Mouse (Mus musculus) induced T-regulatory cell, adult 2 months (primary cell): ENCODE results near the gene Emb.
A peak's percentile ranks its signal among the peaks of the same experiment; 100 is the strongest.

Source experiments
- DNase-seq: peaks from one replicate; pipeline ENCODE4 v3.0.0-alpha.2; 2012; ENCODE audit warnings: low read depth

Gene Emb

DNA sequence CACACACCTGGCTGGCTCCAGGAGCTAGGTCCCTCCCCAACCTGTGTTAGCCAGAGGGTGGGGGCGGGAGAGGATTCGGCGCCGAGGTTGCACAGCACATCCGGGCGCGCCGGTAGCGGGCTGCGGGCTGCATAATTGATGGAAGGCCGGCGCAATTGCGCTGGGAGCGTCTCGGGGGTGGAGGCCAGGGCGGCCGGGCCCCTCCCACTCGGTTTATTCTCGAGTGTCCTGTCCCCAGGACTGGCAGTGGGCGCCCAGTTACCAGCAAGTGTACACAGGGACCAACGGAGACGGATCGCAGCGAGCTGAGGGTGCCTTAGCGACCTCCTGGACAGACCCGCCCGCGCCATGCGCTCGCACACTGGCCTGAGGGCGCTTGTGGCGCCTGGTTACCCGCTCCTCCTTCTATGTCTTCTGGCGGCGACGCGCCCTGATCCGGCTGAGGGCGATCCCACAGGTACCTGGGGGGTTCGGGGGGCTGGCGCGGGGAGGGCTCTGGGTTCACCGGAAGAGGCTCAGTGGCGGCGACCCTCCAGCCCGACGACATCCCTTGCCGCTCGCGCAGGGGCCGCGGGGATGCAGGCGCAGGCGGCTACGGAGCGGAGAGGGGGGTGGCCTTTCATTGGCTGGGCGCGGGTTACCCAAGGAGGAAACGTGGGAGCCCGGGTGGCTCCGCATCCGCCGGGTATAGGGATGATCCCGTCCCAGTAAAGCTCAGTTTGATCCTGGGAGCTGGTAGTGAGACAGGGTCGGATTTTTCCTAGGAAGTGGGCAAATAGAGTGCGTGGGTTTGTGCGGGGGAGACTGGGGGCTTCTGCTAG is 12.4 kb downstream of the Emb start, which contains the start of gene Gm17509:
Gene Gm17509, minus strand, starts transcription at position 575 of the 821 bp plus-strand sequence.
- peak; percentile 87 for DNase-seq

DNA sequence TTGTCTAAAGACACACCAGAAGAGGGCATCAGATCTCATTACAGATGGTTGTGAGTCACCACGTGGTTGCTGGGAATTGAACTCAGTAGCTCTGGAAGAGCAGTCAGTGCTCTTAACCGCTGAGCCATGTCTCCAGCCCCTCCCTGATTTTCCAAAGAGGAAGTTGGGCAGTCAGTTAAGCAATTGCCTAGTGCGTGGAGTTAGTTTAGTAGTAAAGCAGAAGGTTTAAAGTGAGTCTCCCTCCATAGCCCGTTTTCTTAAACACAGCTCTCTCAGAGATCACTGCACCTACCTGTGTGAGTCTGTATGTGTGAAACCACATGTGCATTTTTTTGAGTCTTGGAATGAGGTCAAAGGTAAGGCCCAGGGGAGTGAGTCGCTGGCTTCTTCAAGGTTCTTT is 14.8 kb downstream of the Emb start:
- DNase-seq: no peak

DNA sequence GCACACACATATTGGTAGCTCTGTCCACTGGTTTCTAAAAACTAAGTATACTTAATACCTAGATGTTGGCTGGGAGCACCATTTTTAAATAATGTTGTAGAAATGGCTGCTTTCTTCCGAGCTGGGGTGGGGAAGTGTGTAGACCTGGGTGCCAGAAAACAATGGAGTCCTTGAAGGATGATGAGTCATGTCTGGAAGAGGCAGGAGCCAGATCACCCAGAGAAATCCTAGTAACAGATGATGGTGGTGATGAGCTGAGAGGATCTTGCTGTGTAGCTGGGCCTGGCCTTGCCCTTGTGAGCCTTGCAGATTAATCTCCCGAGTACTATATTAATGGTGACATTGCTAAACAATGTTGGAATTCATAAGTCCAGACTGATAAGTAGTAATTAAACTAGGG is 16.6 kb downstream of the Emb start:
- DNase-seq: no peak

DNA sequence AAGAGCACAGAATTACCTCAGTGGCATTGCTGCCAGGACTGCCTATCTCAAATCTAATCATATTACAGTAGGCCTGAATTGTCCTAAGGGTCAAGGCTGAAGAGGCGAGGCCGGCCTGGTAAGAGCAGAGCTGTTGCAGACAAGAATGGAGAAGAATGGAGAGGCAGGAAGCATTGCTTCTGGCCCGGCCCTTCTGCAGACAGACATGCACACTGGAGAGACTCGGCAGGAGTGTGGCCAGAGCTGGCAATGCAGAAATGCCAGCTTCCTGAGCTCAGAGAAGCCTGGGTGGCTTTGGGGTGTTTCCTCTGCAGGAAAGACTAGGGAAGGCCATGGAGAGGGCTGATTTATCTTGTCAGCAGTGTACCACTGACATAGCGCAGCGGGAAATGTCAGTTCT is 17.2 kb downstream of the Emb start:
- no peak for DNase-seq

DNA sequence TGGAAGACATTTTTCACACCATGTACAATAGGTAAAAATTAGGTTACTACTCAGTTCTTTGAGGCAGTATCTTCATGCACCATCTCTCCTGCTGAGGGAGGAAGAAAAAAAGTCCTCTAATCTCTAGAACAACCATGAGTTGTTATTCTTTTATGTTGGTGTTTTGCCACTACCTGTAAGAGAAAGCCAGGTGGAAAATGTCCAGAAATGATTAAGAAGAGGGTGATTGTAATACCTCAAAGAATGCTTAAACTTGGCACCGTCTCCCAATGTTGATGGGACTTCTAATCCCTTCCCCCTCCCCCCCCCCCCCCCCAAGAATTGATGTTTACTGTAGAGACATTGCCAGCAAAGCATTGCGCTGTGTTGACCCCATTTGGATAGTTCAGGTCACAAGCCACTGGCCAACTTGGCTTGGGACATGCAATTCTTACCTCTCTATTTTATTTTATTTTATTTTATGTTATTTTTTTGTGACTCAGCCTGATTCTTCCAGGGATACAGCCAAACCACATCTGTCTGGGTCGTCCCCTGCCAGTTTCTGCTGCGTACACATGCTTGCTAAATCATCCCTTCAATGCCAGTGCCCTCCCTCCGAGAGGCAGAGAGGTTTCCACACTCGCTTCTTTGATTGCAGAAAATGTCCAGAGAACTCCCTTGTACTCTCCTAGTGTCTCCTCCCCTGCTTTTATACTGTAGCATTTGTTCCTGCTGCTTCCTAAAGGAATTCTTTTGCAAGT is 22.2 kb downstream of the Emb start:
- DNase-seq: no peak

DNA sequence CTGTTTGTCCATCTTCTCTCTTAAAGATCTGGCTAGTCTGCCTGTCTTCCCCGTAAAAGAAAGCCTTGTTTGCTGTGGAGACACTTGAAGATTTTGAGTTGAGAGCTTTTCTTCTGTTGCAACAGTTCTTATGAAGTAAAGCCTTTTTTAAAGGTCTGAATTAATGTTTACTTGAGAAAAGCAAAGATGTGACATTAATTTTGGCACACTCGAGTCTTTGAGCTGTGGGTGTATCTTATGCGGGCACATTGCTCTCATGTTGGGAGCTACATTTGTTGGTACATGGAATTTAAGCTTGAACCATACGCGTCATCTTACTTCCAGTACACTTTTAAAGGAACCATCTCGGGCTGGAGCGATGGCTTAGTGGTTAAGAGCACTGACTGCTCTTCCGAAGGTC is 25.5 kb downstream of the Emb start:
- DNase-seq: no peak

DNA sequence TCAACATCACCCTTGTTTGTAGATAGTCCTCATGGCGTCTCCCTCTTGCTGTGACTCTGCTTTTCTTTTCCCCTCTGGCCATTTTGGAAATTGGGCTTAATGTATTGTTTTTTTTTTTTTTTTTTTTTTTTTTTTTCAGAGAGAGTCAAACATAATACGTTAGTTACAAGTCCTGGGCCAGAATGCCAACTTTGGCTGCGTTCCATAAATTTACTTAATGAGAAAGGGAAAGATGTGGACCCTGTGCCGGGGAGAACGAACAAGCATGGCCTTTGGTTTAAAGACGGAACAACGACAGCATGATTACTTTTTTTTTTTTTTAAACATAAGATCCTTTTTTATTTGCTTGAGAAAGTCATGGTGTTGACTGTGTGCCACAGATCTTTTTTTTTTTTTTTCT is 26.1 kb downstream of the Emb start:
- DNase-seq: no peak

DNA sequence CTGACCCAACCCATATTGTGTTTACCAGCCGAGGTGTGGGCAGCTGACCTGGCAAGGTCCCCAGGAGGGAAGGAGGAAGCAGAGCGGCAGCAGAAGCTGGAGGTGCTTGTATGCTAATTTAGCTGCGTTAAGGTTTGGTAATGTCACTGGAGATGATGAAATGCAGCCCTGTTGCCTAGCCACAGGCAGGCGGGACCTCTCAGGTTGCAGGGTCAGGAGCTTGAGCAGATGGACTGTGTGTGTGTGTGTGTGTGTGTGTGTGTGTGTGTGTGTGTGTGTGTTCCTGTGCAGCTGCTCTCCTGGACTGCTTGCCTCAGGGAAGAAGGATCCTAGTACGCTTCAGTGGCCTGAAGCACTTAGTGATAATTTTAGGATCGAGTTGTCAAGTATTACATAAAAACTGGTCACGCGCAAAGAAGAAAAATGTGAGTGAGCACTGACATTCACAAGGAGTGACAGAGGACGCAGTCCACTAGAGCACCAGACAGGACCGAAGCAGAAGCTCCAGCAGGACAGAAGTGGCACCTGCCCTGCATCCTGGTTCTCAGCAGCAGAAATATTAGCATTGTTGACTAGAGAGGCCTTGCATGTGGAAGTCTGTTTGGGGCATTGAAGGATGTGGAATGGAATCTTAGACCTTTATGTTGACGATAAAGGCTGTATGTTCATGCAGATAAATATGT is 27.3 kb downstream of the Emb start:
- no peak for DNase-seq

DNA sequence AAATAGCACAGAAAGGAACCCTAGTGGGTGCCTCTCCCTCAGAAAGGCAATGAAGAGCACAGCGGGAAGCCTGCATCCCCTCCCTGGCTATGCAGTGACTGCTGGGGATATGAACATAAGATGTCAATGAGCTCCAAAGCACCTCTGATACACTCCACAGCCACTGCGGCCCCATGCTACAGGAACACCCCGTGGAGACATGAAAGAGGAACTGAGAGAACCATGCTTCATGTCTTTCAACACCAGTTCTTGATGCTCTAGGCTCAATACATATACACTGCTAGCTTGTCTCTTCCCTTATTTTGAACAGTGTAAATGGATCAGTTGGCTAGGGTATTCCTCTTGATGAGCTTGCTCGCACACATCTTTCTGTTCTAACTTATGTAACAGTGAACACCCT is 28.8 kb downstream of the Emb start:
- no peak for DNase-seq

DNA sequence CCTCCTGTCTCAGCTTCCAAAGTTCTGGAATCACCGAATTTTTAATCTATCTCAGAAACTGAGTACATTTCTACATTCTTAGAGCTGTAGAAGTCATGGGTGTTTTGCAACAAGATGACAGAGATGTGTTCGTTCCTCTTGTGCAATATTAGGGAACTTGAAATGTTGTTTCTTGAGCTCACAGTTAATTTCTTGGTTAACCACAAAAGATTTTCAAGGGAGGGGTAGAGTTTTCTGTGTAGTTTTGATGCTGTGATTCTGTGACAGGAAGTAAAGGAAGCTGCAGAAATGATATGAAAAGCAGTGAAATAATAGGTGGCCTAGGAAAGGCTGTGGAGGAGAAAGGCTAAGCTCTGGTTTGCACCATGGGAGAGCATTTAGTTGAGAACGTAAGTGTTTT is 33.7 kb downstream of the Emb start:
- DNase-seq: peak; percentile 72

DNA sequence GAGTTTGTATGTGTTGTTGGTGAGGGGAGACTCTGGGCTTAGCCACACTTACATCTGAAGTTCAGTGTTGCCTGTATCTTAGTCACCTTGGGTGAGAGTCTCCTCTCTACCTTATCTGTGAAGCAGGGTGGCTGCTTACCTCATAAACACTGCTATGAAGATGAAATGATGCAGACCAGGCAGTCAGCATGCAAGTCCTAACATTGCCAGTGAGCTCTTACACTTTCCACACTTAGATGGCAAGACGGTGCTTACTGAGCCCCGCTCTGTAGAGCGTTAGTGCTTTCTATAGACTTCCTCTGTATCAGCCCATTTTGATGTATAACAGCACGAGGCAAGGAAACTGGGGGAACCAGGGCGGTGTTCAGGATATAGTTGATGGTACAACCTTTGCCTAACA is 34.3 kb downstream of the Emb start:
- DNase-seq: peak; percentile 58

DNA sequence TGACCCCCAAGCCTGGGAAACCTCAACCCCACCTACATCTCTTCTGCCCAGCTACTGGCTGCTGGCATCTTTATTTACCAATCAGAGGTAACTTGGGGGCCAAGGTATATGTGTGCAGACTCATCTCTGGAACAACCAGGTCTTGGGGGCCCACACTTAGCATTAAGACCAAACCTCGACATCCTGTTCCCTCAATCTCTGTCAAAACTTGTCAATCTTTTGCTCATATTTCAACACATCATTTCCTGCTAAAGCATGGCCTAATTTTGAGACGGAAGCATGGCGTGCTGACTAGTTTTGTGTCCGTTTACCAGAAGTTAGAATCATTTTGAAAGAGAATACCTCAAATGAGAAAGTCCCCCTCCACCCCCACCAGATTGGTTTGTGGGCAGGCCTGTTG is 52.4 kb downstream of the Emb start:
- peak; percentile 82 for DNase-seq

DNA sequence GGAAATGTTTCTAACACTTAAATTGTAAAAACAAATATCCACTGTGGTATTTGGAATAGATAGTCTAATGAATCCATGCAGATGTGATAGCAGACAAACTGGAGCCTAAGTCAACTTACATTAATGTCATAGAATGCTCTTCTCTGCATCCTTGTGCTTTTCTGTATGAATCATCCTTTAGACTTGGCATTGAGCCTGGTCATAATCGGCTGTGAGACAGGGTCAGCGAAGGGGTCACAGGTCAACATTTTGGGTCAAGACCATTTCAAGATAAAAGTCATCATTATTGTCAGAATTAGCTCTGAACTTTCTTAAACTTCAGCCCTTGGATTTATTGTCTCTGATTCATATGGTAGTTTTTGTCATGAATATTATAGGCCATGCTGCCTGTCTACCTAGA is 57.8 kb downstream of the Emb start:
- DNase-seq: no peak

DNA sequence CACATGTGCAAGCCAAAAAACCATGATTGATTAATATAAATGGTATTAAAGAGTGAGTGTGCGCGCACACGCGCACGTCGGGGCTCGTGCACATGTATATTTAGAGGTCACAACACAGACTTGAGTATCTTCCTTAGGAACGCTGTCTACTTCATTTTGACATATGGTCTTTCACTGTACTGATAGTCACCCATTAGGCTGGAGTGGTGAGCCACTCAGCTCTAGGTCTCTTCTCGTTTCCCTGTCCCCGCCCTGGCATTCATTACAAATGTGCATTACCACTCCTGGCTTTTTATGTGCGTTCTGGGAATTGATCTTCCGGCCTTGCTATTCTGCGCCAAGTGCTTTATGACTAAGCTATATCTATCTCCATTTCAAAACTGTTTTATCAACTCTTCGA is 59.6 kb downstream of the Emb start:
- no peak for DNase-seq

DNA sequence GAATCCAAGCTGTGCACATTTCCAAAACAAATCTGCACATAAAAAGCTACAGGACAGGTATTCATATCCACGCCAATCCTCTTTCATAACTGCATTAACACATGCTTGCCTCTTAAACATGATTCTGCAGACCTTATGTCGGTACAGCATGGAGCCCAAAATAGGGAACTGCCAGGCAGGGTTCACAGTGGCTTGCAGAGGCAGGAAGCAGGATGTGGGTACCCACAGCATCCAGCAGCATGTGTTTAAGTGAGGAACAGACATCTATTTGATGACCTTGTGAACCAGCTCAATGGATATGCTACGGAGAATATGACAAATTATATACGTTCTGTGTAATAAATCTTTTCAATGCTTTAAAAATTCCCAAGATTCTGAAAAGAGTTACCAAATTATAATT is 75.7 kb downstream of the Emb start:
- peak; percentile 73 for DNase-seq

DNA sequence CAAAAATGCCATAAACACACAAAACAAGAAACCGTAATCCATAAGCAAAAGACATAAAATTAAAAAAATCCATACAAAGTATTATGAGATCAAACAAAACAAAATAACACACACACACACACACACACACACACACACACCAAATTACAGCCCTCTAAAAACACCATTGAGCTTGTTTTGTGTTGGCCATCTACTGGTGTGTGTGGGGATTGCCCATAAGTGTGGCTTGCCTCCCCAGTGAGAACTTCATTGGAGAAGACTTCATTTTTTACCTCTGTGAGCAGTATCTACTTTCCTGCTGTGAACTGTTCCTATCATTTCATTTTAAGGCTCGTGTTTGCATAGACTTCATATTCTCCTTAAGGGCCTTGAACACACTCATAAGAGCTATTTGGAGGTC is 78.6 kb downstream of the Emb start:
- DNase-seq: peak; percentile 61

DNA sequence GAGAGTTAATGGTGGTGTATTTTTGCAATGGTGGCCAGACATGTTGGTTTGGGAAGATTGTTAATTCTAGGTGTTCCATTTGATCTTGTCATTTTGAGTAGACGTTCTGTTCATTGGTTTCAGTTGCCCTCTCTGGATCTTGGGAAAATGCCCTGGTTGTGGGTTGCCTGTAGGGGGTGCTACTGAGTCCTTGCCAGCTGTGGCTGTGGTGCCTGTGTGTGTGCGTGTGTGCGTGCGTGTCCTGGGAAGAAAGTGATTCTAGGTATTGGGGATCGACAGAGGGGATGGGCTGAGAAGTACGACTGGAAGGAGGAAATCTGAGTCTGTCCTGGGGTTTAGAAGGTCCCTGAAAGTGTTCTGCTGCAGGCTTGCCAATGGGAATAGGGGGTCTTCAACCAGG is 79.1 kb downstream of the Emb start:
- peak; percentile 45 for DNase-seq

DNA sequence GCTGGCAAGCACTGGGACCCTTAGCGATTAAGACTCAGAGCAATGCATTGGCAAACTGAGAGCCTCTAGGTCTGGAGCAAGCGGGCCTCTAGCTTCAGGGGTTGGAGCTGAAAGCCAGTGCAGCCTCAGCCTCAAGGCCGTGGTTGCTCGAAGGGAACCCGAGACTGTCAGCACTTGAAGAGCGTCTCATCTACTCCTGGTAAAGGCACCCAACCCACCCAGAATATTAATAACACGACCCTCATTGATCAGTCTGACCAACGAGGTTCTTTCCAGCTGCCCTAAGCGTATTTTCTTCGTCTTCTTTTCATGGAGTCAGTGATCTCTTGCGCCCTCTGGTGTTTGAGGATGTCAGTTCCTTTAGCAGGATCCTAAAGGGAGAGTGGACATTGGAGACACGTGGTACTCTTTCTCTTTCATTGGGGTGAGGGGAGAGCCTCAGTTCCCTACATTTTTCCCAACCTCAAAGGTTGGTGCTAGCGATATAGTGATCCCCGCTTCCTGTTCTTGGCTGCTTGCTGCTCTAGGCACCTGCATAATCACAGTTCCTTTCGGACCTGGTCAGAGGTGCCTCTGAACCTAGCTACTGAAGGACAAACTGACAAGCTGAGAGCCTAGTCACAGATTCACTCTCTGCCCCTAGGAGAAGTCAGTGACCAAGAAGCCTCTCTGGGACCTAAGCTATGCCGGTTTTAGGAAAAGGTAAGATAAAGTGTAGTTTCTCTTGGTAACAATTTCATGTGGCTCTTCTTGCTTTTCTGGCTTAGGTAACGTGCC is 81.3 kb downstream of the Emb start:
- DNase-seq: peak; percentile 87

DNA sequence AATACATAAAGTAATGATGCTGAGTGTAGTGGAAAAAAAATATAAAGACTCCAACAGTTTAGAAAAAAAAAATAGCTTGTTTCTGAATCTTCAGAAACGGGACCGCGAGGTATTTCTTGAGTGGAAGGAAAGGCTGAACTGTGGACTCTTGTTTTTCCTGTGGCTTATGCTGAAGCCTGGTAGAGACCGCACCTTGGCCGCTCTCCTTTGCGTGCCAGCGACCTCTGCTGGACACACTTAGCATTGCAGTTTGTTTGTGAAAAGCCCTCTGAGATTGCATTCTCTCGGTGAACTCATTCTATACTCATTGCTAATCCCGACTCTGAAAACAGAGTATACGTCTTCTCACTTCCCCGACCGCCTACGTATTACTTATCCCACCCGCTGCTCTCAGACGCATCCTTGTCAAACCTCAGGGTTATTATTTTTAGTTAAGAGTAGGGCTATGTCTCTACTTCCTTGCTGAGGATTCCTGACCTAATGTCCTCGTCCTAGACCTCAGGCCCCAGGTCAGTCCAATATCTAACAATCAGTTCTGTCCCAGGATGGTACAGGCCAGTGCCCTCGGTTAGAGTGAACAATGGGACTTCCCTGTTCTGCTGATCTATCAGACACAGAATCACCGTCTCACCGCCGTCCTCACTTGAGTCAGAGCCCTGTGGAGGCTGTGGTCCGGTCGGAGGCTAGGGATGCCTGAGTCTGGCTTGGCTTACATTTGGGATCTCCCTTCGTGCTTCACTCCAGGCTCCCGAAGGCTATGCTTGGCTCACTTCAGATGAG is 103.3 kb downstream of the Emb start:
- peak; percentile 85 for DNase-seq
